Mouse (Mus musculus): Measurements from ENCODE around the gene Trmt1l. TPM values are rescaled to one million over a fixed set of nuclear protein-coding genes. Genes with fewer than 3 reads are reported as not detected.

Gene Trmt1l
- polyA plus RNA-seq, 1 experiment from 2014 or later = 63.3 TPM

- Histone ChIP-seq H3K4me1 (peaks cover 15% of the 10 kb centered on the region), H3K36me3 (replicated peaks) (no peaks in the 10 kb centered on the region), H3K4me2 (no peak overlapping the region), H3K27ac (no peak overlapping the region), H3K27me3 (no peaks in the 10 kb centered on the region), H3K4me3 (replicated peaks) (no peak overlapping the region), H3K9ac (no peak overlapping the region), H3K9me3 (no peaks in the 10 kb centered on the region)
- no peak for ATAC-seq (ENCODE audit: low FRiP score)
- WGBS = 92% methylated on average over 8 of the region's 8 CpGs
Observed at GRCm38 (mm10) chr1:151497028-151497427, 68.7 kb downstream of the Trmt1l start.

DNA sequence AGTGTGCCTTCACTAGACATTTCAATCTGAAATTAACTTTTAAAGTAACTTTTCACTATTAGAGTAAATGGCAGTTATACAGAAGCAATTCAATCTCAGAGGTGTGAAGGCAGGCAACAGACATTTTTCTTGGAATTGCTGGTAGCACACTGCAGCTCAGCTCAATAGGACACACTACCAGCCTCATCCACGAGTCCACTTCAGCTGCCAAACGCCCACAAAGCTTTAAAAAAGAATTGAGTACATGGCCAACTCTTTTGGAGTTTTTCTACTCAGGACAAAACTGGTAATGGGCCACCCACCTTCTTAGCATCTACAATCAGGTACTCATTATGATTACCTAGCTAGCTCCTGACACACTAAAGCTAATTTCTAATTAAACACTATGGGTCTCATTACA lies 69.6 kb downstream of the Trmt1l start:
- no peak overlapping the region for H3K4me2 ChIP-seq
- no peak overlapping the region for H3K4me3 ChIP-seq (replicated peaks)
- no peaks in the 10 kb centered on the region for H3K27me3 ChIP-seq
- H3K9me3 ChIP-seq = no peaks in the 10 kb centered on the region
- no peaks in the 10 kb centered on the region for H3K36me3 ChIP-seq (replicated peaks)
- 50% methylated on average over 2 of the region's 2 CpGs for WGBS
- no peak overlapping the region for H3K27ac ChIP-seq
- no peak overlapping the region for H3K9ac ChIP-seq
- peaks cover 15% of the 10 kb centered on the region for H3K4me1 ChIP-seq
- ATAC-seq (ENCODE audit: low FRiP score) = no peak

GRCm38 (mm10) chr1:151498381-151498780 lies 70.0 kb downstream of the Trmt1l start:
- no peak for ATAC-seq (ENCODE audit: low FRiP score)
- Histone ChIP-seq H3K36me3 (replicated peaks) (no peaks in the 10 kb centered on the region), H3K4me1 (peaks cover 15% of the 10 kb centered on the region), H3K4me2 (peak overlapping the region; percentile 24; the same call in 1 of the 2 replicates), H3K27ac (no peak overlapping the region), H3K27me3 (no peaks in the 10 kb centered on the region), H3K9me3 (no peaks in the 10 kb centered on the region), H3K4me3 (replicated peaks) (no peak overlapping the region), H3K9ac (no peak overlapping the region)
- 79% methylated on average over 3 of the region's 3 CpGs for WGBS

- H3K4me2 ChIP-seq = peak overlapping the region; percentile 61
- H3K4me3 ChIP-seq (replicated peaks) = peak overlapping the region; percentile 85
- peak overlapping the region; percentile 99 for H3K27ac ChIP-seq
- H3K9ac ChIP-seq = peak overlapping the region; percentile 98
- H3K9me3 ChIP-seq = no peaks in the 10 kb centered on the region
- H3K36me3 ChIP-seq (replicated peaks) = no peaks in the 10 kb centered on the region
- H3K27me3 ChIP-seq = no peaks in the 10 kb centered on the region
- under 1% methylated on average over 43 of the region's 59 CpGs for WGBS
- H3K4me1 ChIP-seq = peaks cover 11% of the 10 kb centered on the region
- peak; percentile 49 for ATAC-seq (ENCODE audit: low FRiP score)
Observed at GRCm38 (mm10) chr1:151499815-151500501, 71.6 kb downstream of the Trmt1l start.

GRCm38 (mm10) chr1:151500531-151501361 lies 72.4 kb downstream of the Trmt1l start, which contains the start of gene Rnf2:
Gene Rnf2 (minus strand): TSS chr1:151500955.
- peak within 1 kb of the TSS; percentile 98 for H3K9ac ChIP-seq
- H3K4me3 ChIP-seq (replicated peaks) = peak within 1 kb of the TSS; percentile 85
- H3K4me2 ChIP-seq = peak within 1 kb of the TSS; percentile 61
- peak within 1 kb of the TSS; percentile 99 for H3K27ac ChIP-seq
- H3K27me3 ChIP-seq = no peaks in the 10 kb centered on the region
- WGBS = 2% methylated on average over 38 of the region's 90 CpGs
- peak; percentile 97 for ATAC-seq (ENCODE audit: low FRiP score)
- no peaks in the 10 kb centered on the region for H3K36me3 ChIP-seq (replicated peaks)
- H3K9me3 ChIP-seq = no peaks in the 10 kb centered on the region
- peaks cover 10% of the 10 kb centered on the region for H3K4me1 ChIP-seq

Small RNA genes within 50 kb of the gene (microRNA-seq; reads per million reads assigned to microRNA genes)
- gene Mir7682 = 1.5 reads per million

Other genes starting within 250 kb of the Trmt1l start
- 0.65 and 0.95 TPM in 2 replicates for gene Gm47985, start 246.0 kb upstream of the Trmt1l start, polyA plus RNA-seq (2016; fragmentation: Nextera tagmentation; extraction: Ambion mirVana)
- 0.17 TPM in 1 of 2 replicates, not detected in the other for gene Gm8947, start 236.2 kb upstream of the Trmt1l start, polyA plus RNA-seq (2016; fragmentation: Nextera tagmentation; extraction: Ambion mirVana)
- gene Gm47995, start 230.1 kb upstream of the Trmt1l start, polyA plus RNA-seq (2016; fragmentation: Nextera tagmentation; extraction: Ambion mirVana) = not detected in 2 replicates
- 0.60 TPM in 1 of 2 replicates, not detected in the other for gene 3110040M04Rik, start 224.4 kb upstream of the Trmt1l start, polyA plus RNA-seq (2016; fragmentation: Nextera tagmentation; extraction: Ambion mirVana)
- gene Gm47996, start 218.4 kb upstream of the Trmt1l start, polyA plus RNA-seq (2016; fragmentation: Nextera tagmentation; extraction: Ambion mirVana) = not detected in 2 replicates
- gene Ivns1abp, start 84.1 kb upstream of the Trmt1l start, polyA plus RNA-seq (2016; fragmentation: Nextera tagmentation; extraction: Ambion mirVana) = 446 and 474 TPM in 2 replicates
- 26.9 and 27.1 TPM in 2 replicates for gene Swt1, start 87 bp upstream of the Trmt1l start, polyA plus RNA-seq (2016; fragmentation: Nextera tagmentation; extraction: Ambion mirVana)
- gene Rnf2, start 72.4 kb downstream of the Trmt1l start, polyA plus RNA-seq (2016; fragmentation: Nextera tagmentation; extraction: Ambion mirVana) = 139 and 143 TPM in 2 replicates
- gene Fam129a, start 142.6 kb downstream of the Trmt1l start, polyA plus RNA-seq (2016; fragmentation: Nextera tagmentation; extraction: Ambion mirVana) = 1.4 and 1.7 TPM in 2 replicates